Mouse (Mus musculus) thymus, adult 2 months (tissue): Measurements from ENCODE around the gene Slc39a11.

Experiments used
- CTCF ChIP-seq: fragments of 200-500 bp; IDR thresholded peaks from 2 replicates; pipeline ENCODE4 v1.5.1; 2012; ENCODE audit warnings: mild to moderate bottlenecking, control low read depth, low read length, moderate library complexity, borderline replicate concordance; ENCODE audit not compliant: control insufficient read depth, poor library complexity, insufficient read depth; ENCODE audit errors: extremely low read depth
- POLR2A ChIP-seq: fragments of 200-500 bp; IDR thresholded peaks from 2 replicates; pipeline ENCODE4 v1.6.1; 2012; ENCODE audit warnings: mild to moderate bottlenecking, low read length, control low read depth, moderate library complexity; ENCODE audit not compliant: control insufficient read depth, poor library complexity, insufficient read depth; ENCODE audit errors: extremely low read depth

GRCm38 (mm10) chr11:113334444-113334881 lies 315.4 kb downstream of the Slc39a11 start:
- no peak for TF ChIP-seq CTCF
- no peak for TF ChIP-seq POLR2A
